Mouse (Mus musculus): Measurements from ENCODE around the gene Hhipl1. TPM values are rescaled to one million over a fixed set of nuclear protein-coding genes. Genes with fewer than 3 reads are reported as not detected.

Hhipl1 gene
- polyA plus RNA-seq, 1 experiment from 2014 or later, result 0.43 TPM

DNA sequence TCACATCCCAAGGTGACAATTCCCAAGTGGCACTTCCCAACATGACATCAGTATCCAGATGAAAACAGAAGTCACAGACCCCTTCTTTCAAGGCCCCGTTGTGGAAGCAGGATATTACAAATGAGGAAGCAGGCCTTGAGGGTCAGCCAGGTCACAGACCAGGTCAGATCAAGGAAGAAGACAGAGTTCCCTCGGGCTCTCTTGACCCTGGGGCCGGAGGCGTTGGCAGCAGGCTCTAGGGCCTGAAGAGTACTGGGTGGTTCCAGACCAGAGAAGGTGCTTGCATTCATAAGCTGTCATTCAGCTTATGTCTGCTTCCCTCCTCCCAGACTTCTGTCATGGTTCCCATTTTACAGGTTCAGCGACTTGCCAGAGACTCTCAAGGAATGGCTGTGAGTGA is 36.4 kb upstream of the Hhipl1 start:
- peak overlapping the region; percentile 78 for H3K27ac ChIP-seq (ENCODE audit: low read length)

GRCm38 (mm10) chr12:108270240-108270919 is 35.7 kb upstream of the Hhipl1 start:
- Histone ChIP-seq H3K9ac (ENCODE audit: low read depth, low read length) (peak overlapping the region; percentile 30), H3K4me3 (ENCODE audit: low read length) (peak overlapping the region; percentile 31), H3K4me1 (ENCODE audit: control insufficient read depth, insufficient read depth, low read length) (peaks cover 77% of the 10 kb centered on the region), H3K27me3 (replicated peaks; ENCODE audit: control insufficient read depth, insufficient read depth, low read length) (no peaks in the 10 kb centered on the region), H3K27ac (ENCODE audit: low read length) (peak overlapping the region; percentile 78), H3K9me3 (ENCODE audit: control insufficient read depth, low read length) (no peaks in the 10 kb centered on the region), H3K4me2 (ENCODE audit: low read depth, low read length) (peak overlapping the region; percentile 45), H3K36me3 (ENCODE audit: control insufficient read depth, insufficient read depth, low read length) (peaks cover 3% of the 10 kb centered on the region; the same call in 1 of the 2 replicates)
- WGBS, result 40% methylated on average over 11 of the region's 13 CpGs
- ATAC-seq, result no peak

More for the DNA sequence above, 36.4 kb upstream of the Hhipl1 start:
- Histone ChIP-seq H3K9ac (ENCODE audit: low read depth, low read length) (peak overlapping the region; percentile 12; the same call in 1 of the 2 replicates), H3K4me3 (ENCODE audit: low read length) (peak overlapping the region; percentile 8; the same call in 1 of the 2 replicates), H3K36me3 (ENCODE audit: control insufficient read depth, insufficient read depth, low read length) (peaks cover 3% of the 10 kb centered on the region; the same call in 1 of the 2 replicates), H3K9me3 (ENCODE audit: control insufficient read depth, low read length) (no peaks in the 10 kb centered on the region), H3K4me1 (ENCODE audit: control insufficient read depth, insufficient read depth, low read length) (peaks cover 84% of the 10 kb centered on the region), H3K4me2 (ENCODE audit: low read depth, low read length) (peak overlapping the region; percentile 45), H3K27me3 (replicated peaks; ENCODE audit: control insufficient read depth, insufficient read depth, low read length) (no peaks in the 10 kb centered on the region)
- no peak for ATAC-seq
- WGBS, result 68% methylated on average over 5 of the region's 5 CpGs

- Histone ChIP-seq H3K9ac (ENCODE audit: low read depth, low read length) (peak overlapping the region; percentile 50), H3K36me3 (ENCODE audit: control insufficient read depth, insufficient read depth, low read length) (peaks cover 3% of the 10 kb centered on the region; the same call in 1 of the 2 replicates), H3K9me3 (ENCODE audit: control insufficient read depth, low read length) (no peaks in the 10 kb centered on the region), H3K27me3 (replicated peaks; ENCODE audit: control insufficient read depth, insufficient read depth, low read length) (no peaks in the 10 kb centered on the region), H3K4me3 (ENCODE audit: low read length) (peak overlapping the region; percentile 15), H3K4me1 (ENCODE audit: control insufficient read depth, insufficient read depth, low read length) (peaks cover 68% of the 10 kb centered on the region), H3K4me2 (ENCODE audit: low read depth, low read length) (peak overlapping the region; percentile 93), H3K27ac (ENCODE audit: low read length) (peak overlapping the region; percentile 64)
- no peak for ATAC-seq
- WGBS, result 77% methylated on average over 16 of the region's 16 CpGs
These were observed 34.5 kb upstream of the Hhipl1 start for GRCm38 (mm10) chr12:108271351-108272142.

DNA sequence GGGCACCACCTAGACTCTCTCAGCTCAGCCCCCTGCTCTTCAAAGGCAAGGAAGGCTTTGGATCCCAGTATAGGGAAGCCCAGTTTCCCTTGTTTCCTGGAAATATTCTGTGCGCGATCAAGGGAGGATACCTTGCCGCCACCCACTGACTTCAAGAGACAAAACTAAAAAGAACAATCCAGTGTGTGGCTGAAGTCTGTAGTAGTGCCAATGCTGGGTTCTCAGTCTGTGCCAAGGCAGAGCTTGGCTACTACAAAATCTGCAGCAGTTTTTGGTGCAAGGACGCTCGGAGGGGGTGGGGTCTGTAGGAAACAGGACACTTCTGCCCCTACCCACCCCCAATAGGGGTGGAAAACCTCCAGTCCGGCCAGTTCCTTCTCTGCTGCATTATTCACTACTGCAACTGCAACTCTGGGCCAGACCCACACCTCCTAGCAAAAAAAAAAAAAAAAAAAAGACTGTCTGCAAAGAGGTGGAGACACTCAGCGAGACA is 33.9 kb upstream of the Hhipl1 start:
- H3K27me3 ChIP-seq (replicated peaks; ENCODE audit: control insufficient read depth, insufficient read depth, low read length), result no peaks in the 10 kb centered on the region
- peaks cover 3% of the 10 kb centered on the region; the same call in 1 of the 2 replicates for H3K36me3 ChIP-seq (ENCODE audit: control insufficient read depth, insufficient read depth, low read length)
- peak overlapping the region; percentile 93 for H3K4me2 ChIP-seq (ENCODE audit: low read depth, low read length)
- H3K9ac ChIP-seq (ENCODE audit: low read depth, low read length), result peak overlapping the region; percentile 50
- H3K4me1 ChIP-seq (ENCODE audit: control insufficient read depth, insufficient read depth, low read length), result peaks cover 67% of the 10 kb centered on the region
- no peak overlapping the region for H3K27ac ChIP-seq (ENCODE audit: low read length)
- ATAC-seq, result no peak
- H3K9me3 ChIP-seq (ENCODE audit: control insufficient read depth, low read length), result no peaks in the 10 kb centered on the region
- H3K4me3 ChIP-seq (ENCODE audit: low read length), result peak overlapping the region; percentile 83; the same call in 1 of the 2 replicates
- 53% methylated on average over 7 of the region's 7 CpGs for WGBS

DNA sequence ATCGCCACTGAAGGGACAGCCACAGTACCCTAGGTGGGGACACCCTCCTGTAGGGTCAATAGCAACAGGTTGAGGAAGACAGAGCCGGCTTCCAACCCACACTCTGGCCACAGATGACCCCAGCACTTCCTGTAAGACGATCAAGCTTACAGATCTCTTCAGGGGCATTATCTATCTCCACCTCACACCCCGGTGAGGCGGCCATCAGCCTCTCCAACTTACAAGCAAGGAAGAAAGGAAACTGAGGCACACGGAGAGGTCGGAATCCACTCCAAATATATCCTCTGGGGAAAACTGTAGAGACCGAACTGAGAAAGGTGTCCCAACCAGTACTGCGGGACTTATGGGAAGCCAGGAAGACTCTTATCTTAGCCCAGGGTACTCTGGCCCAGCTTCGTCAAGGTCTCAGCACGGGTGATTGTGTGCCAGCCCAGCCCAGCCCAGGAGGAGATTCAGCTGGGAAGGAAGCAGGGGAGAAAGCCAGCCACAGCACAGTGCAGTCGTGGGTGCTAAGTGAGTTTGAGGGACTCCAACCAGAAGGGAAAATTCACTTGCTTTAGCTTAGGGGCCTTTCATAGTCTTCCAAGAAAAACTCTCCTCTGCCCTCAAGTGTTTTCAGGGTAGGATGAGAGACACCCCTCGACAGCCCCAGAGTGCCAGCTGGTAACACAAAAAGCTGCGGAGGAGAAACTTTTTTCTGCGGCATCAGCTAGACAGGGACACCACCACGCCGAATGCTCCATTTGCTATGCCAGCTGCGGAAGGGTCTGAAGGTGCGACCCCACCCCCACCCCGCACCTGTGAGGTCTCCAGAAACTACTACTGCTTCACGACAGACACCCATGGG is 32.4 kb upstream of the Hhipl1 start:
- Histone ChIP-seq H3K4me3 (ENCODE audit: low read length) (peak overlapping the region; percentile 83), H3K27me3 (replicated peaks; ENCODE audit: control insufficient read depth, insufficient read depth, low read length) (no peaks in the 10 kb centered on the region), H3K4me2 (ENCODE audit: low read depth, low read length) (peak overlapping the region; percentile 93), H3K4me1 (ENCODE audit: control insufficient read depth, insufficient read depth, low read length) (peaks cover 65% of the 10 kb centered on the region), H3K9me3 (ENCODE audit: control insufficient read depth, low read length) (no peaks in the 10 kb centered on the region), H3K36me3 (ENCODE audit: control insufficient read depth, insufficient read depth, low read length) (peaks cover 3% of the 10 kb centered on the region; the same call in 1 of the 2 replicates), H3K27ac (ENCODE audit: low read length) (peak overlapping the region; percentile 65), H3K9ac (ENCODE audit: low read depth, low read length) (peak overlapping the region; percentile 90)
- 7% methylated on average over 21 of the region's 21 CpGs for WGBS
- no peak for ATAC-seq

- no peaks in the 10 kb centered on the region for H3K27me3 ChIP-seq (replicated peaks; ENCODE audit: control insufficient read depth, insufficient read depth, low read length)
- H3K4me1 ChIP-seq (ENCODE audit: control insufficient read depth, insufficient read depth, low read length), result peaks cover 59% of the 10 kb centered on the region
- peak overlapping the region; percentile 83 for H3K4me3 ChIP-seq (ENCODE audit: low read length)
- peaks cover 3% of the 10 kb centered on the region; the same call in 1 of the 2 replicates for H3K36me3 ChIP-seq (ENCODE audit: control insufficient read depth, insufficient read depth, low read length)
- H3K27ac ChIP-seq (ENCODE audit: low read length), result peak overlapping the region; percentile 65
- H3K9ac ChIP-seq (ENCODE audit: low read depth, low read length), result peak overlapping the region; percentile 90
- no peak for ATAC-seq
- under 1% methylated on average over 35 of the region's 35 CpGs for WGBS
- H3K9me3 ChIP-seq (ENCODE audit: control insufficient read depth, low read length), result no peaks in the 10 kb centered on the region
- peak overlapping the region; percentile 93 for H3K4me2 ChIP-seq (ENCODE audit: low read depth, low read length)
These were observed 31.8 kb upstream of the Hhipl1 start for GRCm38 (mm10) chr12:108274313-108274595.

- H3K9ac ChIP-seq (ENCODE audit: low read depth, low read length), result peak within 1 kb of the TSS; percentile 90
- peak within 1 kb of the TSS; percentile 83 for H3K4me3 ChIP-seq (ENCODE audit: low read length)
- H3K4me1 ChIP-seq (ENCODE audit: control insufficient read depth, insufficient read depth, low read length), result peaks cover 53% of the 10 kb centered on the region
- WGBS, result under 1% methylated on average over 105 of the region's 120 CpGs
- H3K36me3 ChIP-seq (ENCODE audit: control insufficient read depth, insufficient read depth, low read length), result peaks cover 3% of the 10 kb centered on the region; the same call in 1 of the 2 replicates
- peak within 1 kb of the TSS; percentile 65 for H3K27ac ChIP-seq (ENCODE audit: low read length)
- peak; percentile 1; the same call in 1 of the 2 replicates for ATAC-seq
- peak within 1 kb of the TSS; percentile 93 for H3K4me2 ChIP-seq (ENCODE audit: low read depth, low read length)
- H3K27me3 ChIP-seq (replicated peaks; ENCODE audit: control insufficient read depth, insufficient read depth, low read length), result no peaks in the 10 kb centered on the region
- no peaks in the 10 kb centered on the region for H3K9me3 ChIP-seq (ENCODE audit: control insufficient read depth, low read length)
These were observed 31.2 kb upstream of the Hhipl1 start, which contains the start of gene Ccdc85c for GRCm38 (mm10) chr12:108274661-108275507. Gene Ccdc85c, minus strand, starts transcription at chr12:108275425.

GRCm38 (mm10) chr12:108275508-108275890 is 30.6 kb upstream of the Hhipl1 start:
- Histone ChIP-seq H3K36me3 (ENCODE audit: control insufficient read depth, insufficient read depth, low read length) (peaks cover 3% of the 10 kb centered on the region; the same call in 1 of the 2 replicates), H3K9me3 (ENCODE audit: control insufficient read depth, low read length) (no peaks in the 10 kb centered on the region), H3K4me1 (ENCODE audit: control insufficient read depth, insufficient read depth, low read length) (peaks cover 51% of the 10 kb centered on the region), H3K27ac (ENCODE audit: low read length) (peak overlapping the region; percentile 53), H3K4me2 (ENCODE audit: low read depth, low read length) (peak overlapping the region; percentile 84), H3K9ac (ENCODE audit: low read depth, low read length) (peak overlapping the region; percentile 78), H3K27me3 (replicated peaks; ENCODE audit: control insufficient read depth, insufficient read depth, low read length) (no peaks in the 10 kb centered on the region), H3K4me3 (ENCODE audit: low read length) (peak overlapping the region; percentile 83)
- WGBS, result 0% methylated on average over 36 of the region's 37 CpGs
- ATAC-seq, result peak; percentile 95

Measured in intestine, embryonic 16.5 days (tissue).